Mouse (Mus musculus): ENCODE results near the gene Cd37.

Gene Cd37

DNA sequence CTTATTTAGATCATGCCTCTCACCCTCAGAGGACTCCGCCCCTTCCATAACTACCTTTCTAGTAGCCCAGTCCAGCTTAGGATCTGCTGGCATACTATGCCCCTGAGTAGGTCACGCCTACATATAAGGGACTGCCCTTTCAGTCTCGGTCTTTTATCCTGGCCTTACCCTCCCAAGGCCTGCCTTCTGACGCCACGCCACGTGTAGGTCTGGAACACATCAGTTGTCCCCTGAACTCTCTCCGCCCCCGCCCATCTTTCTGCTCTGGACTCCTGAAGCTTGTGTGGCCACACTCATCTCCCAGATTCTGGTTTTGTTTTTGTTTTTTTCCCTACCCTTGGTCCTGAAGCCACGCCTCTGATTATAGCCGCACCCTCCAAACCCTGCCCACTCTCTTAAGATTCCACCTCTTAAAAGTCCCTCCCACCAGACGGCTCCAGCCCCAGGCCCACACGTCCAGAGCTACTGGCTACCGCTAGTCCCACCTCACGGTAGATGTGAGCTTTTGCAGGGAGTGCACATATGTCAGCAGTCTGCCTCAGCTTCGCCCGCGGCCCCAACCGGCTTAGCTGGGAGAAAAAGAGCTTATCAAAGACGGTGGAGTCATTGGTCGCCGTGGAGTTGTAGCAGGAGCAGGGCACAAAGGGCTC, 3.9 kb downstream of the Cd37 start:
- DNase-seq (ENCODE audit: low spot score) = no peak

- DNase-seq (ENCODE audit: low spot score) = no peak
These were observed 4.5 kb downstream of the Cd37 start for GRCm38 (mm10) chr7:45234333-45234841.

- DNase-seq (ENCODE audit: low spot score) = no peak
These were observed 5.2 kb downstream of the Cd37 start for GRCm38 (mm10) chr7:45233580-45234332.

- no peak for DNase-seq (ENCODE audit: low spot score)
These were observed 6.0 kb downstream of the Cd37 start for GRCm38 (mm10) chr7:45232716-45233465.

DNA sequence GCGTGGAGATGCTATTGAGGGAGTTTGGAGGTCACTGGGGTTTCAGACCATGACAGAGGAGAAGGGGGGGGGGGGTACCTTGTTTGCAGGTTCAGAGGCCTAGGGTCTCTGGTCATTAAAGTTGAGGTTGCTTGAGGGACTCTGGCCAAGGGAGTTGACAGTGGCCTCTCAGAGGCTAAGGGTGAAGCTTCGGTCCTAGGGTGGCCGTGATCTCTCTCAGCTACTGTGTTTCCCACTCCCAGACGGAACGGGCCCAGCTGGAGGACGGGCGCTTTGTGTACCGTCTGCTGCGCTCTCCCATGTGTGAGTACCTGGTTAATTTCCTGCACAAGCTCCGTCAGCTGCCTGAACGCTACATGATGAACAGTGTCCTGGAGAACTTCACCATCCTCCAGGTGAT, 7.0 kb downstream of the Cd37 start:
- DNase-seq (ENCODE audit: low spot score) = no peak

- DNase-seq (ENCODE audit: low spot score) = no peak
These were observed 7.7 kb downstream of the Cd37 start for GRCm38 (mm10) chr7:45231192-45231591.

GRCm38 (mm10) chr7:45229459-45230203, 9.3 kb downstream of the Cd37 start:
- no peak for DNase-seq (ENCODE audit: low spot score)

- no peak for DNase-seq (ENCODE audit: low spot score)
These were observed 9.9 kb downstream of the Cd37 start for GRCm38 (mm10) chr7:45229046-45229445.

GRCm38 (mm10) chr7:45228548-45228947, 10.4 kb downstream of the Cd37 start:
- no peak for DNase-seq (ENCODE audit: low spot score)

- DNase-seq (ENCODE audit: low spot score) = no peak
These were observed 12.5 kb downstream of the Cd37 start for GRCm38 (mm10) chr7:45226421-45226820.

DNA sequence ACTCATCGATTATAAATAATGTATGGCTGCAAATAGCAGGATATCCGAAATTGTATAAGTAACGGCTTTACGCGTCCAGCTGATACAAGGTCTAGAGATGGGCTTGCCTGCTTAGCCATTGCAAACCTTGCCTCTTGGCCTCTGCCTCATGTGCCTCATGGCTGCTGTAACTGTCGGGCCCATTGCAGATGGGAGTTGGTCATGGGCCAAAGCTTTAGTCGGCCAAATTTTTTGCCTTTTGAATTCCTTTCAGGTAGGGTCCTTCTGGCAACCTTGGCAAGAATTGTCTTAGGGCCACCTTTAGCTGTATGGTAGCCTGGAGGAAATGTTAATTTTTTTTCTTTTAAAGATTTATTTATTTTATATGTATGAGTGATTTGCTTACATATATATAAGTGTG, 14.1 kb downstream of the Cd37 start:
- DNase-seq (ENCODE audit: low spot score) = no peak

GRCm38 (mm10) chr7:45221680-45222079, 17.2 kb downstream of the Cd37 start:
- DNase-seq (ENCODE audit: low spot score) = no peak

- peak; percentile 46 for DNase-seq (ENCODE audit: low spot score)
These were observed 22.3 kb downstream of the Cd37 start for GRCm38 (mm10) chr7:45216442-45217183.

DNA sequence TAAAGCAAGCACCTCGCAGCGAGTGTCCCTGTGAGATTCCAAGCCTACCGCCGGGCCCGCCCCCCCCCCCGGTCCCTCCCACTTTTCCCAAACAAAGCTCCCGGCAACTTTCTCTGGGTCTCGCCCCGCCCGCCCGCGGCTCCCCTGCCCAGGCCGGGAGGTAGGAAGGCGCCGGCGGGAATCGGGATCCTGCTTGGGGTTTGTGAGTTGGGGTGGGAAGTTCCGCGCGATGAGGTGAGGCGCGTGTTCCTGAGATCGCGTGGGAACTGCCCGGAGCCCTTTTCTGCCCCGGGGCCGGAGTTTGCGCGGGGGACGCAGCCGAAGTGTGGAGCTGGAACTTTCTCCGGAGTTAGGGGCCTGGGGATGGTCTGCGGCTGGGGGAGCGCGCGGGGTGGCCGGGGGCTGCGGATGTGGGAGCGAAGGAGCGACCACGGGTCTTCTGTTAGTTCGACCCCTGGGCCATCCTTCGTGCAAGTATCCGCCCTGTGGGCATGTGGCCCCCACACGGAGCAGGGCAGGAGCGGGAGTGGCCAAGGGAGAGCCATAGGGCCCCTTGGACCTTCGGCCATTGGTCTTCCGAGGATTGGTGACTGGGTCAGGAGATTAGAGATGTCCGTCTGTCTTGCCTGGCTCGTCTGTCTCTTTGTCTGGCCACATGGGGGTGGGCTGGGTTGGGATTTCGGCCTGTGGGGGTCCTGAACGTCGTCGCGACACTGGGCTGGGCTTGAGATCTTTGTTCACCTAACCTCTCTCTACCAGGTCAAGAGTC, 23.1 kb downstream of the Cd37 start, which contains the start of gene Tead2:
Gene Tead2, plus strand, starts transcription at position 81 of the 769 bp plus-strand sequence.
- no peak for DNase-seq (ENCODE audit: low spot score)

DNA sequence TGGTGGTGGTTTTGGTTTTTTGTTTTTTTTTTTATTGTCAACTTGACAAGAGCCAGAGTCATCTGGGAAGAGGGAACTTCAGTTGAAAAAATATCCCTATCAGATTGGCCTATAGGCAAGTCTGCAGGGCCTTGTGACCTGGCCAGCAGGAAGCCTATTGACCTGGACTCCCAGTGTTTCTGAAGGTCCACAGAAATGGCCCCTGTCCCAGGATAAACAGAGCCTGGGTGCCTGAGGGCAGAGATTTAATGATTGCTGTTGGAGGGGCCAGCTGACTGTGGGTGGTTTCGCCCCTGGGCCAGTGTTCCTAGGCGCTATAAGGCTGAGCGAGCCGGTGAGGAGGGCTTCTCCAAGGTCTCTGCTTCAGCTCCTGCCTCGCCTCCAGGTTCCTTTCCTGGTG, 25.2 kb downstream of the Cd37 start:
- no peak for DNase-seq (ENCODE audit: low spot score)

DNA sequence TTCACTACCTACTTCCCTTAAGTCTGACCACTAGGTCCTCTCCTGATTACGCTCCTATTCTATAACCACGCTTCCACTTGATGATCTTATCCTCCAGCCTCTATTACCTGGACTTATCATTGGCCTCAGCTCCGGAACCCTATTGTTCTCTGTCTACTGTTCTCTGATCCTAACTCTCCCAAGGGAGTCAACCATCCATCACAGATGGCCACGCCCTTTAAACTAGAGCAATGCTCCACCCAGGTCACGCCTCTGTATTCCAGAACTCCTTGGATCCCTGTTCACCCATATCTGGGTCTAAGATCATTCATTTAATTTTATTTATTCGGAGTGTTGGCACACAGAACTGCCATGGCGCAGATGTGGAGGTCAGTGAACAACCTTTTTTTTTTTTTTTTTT, 26.6 kb downstream of the Cd37 start:
- DNase-seq (ENCODE audit: low spot score) = no peak

DNA sequence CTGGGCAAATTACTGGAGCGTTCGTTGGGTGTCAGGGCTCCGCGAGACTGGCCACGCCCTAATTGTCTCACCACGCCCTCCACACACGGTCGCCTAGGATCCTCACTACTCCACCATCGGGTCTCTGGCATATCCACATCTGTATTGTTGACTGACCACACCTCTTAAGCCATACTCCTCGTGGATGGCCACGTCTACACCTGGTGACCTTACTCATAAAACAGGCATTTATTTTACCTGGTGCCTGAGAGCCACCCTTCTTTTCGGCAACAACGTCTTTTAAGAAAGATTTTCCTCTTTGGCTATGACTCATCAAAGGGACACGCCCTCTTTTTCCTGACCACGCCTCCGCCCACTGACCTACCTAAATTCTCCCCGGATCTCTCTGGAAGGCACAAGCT, 27.1 kb downstream of the Cd37 start, which contains the start of gene Dkkl1:
Gene Dkkl1, minus strand, starts transcription at position 297 of the 401 bp plus-strand sequence.
- DNase-seq (ENCODE audit: low spot score) = no peak

- no peak for DNase-seq (ENCODE audit: low spot score)
These were observed 27.8 kb downstream of the Cd37 start for GRCm38 (mm10) chr7:45211070-45211469.

- no peak for DNase-seq (ENCODE audit: low spot score)
These were observed 30.7 kb downstream of the Cd37 start for GRCm38 (mm10) chr7:45208260-45208659.

DNA sequence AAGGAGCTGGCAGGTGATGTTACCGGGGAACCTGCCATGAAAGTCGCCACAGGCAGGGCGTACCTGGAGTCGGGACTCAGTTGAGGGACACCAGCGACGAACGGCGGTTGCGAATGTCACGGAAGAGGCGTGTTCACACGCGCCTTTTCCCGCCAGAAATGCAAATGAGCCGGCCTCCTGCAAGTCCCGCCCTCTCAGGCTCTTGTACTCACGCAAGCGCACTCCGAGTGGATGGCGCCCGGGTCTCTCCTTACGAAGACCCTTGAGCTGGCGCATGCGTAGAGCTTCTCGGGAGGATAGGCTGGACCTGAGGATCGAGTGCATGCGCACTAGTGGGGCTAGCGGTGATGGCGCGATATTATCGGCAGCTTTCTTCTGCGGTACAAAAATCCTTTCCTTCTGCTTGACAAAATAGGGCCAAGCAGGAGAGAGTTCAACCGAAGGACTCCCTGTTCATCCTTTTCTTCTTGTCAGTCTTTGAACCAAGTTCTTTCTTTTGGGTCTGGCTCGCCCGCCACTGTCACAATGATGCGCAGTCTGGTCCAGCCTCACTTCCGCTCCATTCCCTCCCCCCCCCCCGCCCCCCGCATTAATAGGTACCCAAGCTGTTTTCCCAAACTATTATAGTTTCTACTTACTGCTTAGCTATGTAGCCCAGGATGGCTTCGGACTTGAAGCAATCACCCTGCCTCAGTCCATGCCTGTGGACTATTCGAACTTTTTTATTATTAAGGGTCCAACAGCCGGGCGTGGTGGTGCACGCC, 34.4 kb downstream of the Cd37 start, which contains the start of gene Ccdc155:
Gene Ccdc155, minus strand, starts transcription at position 513 of the 764 bp plus-strand sequence.
- DNase-seq (ENCODE audit: low spot score) = peak; percentile 98
